Mouse (Mus musculus) right cerebral cortex, adult 18-20 months (tissue): Measurements from ENCODE around the gene Celsr1.
A peak's percentile ranks its signal among the peaks of the same experiment; 100 is the strongest.

Source experiments
- DNase-seq: peaks from one replicate; pipeline ENCODE4 v3.0.0; 2022; ENCODE audit warnings: mixed read lengths

Celsr1 gene

DNA sequence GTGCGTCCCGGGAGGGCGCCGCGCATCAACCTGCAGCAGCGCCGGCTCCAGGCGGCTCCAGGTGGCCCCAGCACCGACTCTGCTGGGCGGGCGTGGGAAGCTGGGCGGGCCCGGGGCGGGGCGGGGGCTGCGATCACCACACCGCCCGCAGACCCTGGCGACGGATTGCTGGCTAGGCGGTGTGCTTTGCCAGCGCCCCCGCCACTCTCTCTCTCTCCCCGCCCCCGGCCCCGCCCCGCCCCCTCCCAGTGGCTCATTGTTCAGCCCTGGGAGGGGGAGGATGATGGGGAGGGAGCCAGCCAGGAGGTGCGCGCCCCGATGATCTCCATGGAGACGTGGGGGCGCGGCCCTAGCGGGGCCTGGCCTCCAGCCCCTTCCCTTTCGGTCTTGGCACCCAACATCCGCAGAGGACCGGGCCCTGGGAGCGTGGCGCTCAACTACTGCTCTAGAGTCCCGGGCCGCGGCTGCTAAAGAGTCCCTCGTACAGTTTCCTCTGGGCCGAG lies 495 bp upstream of the Celsr1 start:
- no peak for DNase-seq

DNA sequence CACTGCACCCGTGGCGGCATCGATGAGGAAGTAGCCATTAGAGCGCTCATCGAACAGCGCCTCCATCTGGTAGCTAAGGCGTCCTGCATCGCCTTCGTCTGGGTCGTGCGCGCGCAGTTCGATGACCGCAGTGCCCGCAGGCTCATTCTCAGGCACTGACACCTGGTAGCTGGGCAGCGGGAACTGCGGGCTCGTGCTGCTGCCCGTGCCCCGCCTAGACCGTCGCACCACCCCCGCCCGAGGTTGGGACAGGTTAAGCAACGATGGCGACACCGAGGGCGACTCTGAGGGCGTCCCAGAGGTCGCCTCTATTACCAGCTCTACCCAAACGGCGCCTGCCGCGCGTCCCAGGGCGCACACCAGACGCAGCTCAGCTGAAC lies 776 bp downstream of the Celsr1 start:
- DNase-seq, result no peak

DNA sequence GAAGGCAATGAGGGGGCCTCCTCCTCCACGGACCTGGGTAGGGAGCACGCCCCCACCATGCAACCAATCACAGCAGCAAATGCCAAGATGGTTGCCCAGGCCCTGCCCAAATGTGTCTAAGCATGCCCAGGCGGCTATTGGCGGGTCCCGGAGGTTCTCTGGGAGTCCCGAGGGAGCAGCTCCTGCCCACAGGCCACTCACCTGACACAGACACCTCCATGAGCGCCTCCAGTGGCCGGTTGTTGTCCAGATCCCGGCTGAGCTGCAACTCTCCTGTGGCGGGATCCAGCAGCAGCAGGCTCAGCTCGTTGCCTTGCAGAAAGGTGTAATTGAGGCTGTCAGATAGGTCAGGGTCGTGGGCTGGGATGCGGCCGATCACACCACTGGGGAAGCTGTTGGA lies 3.6 kb downstream of the Celsr1 start:
- no peak for DNase-seq

DNA sequence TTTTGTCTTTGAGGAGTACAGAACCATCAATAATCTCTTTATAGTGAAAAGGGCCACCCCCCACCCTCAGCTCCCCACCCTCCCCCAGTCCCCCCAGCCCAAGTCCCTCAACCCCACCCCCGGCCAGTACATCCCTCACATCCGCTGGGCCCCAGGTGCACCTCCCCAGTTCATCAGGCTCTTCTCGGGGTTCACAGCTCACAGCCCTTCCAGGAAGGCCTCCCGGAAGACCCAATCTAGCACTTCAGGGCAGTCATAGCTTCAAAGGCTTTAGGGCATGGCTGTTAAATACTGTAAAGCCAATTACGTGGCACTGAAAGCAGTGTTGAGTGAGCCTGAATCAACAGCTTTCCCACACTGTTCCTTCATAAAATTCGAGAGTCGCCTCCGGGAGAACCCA lies 5.7 kb downstream of the Celsr1 start:
- DNase-seq, result no peak

DNA sequence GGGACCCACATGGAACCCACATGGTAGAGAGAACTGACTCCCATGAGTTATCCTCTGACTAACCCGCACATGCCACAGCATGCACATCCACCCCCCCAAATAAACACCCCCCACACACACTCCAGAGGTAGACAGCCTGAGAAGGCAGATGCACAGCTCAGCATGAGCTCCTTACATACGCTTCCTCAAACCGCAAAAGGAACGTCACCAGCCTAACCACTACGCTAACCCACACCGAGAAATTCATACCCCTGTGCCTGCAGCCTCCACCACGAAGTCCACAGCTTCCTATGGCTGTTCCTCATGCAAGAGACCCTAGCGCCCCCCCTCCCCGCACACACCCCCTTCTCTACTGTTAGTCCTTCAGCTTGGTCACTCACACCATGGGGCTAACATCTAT lies 11.6 kb downstream of the Celsr1 start:
- no peak for DNase-seq

DNA sequence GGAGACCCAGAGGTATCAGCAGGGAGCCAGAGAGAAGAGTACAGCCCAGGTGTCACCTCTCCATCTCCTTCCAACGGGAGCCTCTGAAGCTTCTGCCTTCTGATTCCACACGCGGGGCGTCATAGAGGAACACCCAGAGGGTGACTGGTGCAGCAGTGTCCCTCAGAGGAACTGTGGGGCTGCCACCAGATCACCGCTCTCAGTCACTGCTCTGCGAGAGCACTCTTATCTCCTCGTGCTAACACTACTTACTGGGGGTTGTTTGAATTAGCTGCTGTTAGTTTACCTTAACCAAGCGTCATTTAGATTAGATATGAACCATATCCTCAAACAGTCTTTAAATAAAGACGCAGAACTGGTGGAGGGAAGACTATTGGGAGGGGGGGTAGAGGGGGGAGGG lies 12.3 kb downstream of the Celsr1 start:
- no peak for DNase-seq

DNA sequence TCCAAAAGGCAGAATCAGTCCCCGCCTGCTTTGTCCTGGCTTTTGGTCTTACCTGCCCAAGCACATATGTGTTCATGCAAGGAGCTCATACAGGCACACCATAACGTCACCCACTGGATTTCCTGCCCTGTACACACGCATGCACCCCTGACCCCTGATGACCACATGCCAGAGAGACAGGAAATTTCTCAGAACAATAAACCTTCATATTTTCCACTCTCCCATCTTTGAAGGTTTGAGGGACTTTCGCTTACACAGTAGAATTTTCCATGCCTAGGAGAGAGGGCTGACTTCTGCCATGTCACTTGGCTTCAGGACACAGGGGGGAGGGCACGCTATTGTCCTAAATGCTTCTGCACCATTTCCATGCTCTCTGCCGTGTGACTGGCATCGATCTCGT lies 13.6 kb downstream of the Celsr1 start:
- no peak for DNase-seq

DNA sequence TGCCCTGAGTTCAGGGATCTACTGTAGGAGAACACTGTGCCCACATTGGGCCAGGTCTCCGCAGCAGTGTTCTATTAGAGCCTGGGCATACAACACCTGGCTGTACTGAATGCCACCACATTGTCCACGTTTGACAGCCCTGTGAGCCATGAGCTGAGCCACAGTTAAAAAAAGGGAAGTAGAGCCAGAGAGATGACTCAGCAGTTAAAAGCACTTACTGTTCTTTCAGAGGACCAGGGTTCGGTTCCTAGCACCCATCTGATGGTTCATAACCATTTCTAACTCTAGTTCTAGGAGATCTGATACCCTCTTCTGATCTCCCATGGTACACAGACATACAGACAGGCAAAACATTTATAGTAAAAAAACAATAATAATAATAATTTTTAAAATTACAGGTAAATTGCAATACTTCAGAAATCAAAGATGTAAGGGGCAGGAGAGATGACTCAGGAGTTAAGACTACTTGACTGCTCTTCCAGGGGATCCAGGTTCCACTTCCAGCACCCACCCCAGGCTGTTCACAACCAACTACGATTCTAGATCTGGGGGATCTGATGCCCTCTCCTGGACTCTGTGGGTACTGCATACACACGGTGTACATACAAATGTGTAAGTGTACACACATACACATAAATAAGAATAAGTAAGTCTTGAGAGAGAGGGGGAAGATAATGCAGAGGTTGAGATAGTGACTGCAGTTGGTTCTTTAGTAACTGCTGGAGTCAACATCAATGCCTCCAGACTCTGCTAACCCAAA lies 14.6 kb downstream of the Celsr1 start:
- no peak for DNase-seq

DNA sequence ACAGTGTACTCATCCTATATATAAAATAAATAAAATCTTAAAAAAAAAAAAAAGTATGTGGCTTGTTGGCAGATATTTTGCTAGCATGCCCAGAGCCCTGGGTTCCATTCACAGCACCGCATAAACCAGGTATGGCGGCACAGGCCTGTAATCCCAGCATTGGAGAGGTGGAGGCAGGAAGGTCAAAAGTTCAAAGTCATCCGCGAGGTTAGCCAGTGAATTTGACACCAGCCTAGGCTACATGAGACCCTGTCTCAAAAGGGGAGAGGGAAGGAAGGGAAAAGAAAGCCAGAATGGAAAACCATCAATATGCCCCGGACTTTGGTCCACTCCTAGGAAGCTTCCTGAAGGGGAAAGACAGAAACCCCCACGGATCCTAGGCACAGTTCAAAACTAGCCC lies 16.2 kb downstream of the Celsr1 start:
- DNase-seq, result no peak

DNA sequence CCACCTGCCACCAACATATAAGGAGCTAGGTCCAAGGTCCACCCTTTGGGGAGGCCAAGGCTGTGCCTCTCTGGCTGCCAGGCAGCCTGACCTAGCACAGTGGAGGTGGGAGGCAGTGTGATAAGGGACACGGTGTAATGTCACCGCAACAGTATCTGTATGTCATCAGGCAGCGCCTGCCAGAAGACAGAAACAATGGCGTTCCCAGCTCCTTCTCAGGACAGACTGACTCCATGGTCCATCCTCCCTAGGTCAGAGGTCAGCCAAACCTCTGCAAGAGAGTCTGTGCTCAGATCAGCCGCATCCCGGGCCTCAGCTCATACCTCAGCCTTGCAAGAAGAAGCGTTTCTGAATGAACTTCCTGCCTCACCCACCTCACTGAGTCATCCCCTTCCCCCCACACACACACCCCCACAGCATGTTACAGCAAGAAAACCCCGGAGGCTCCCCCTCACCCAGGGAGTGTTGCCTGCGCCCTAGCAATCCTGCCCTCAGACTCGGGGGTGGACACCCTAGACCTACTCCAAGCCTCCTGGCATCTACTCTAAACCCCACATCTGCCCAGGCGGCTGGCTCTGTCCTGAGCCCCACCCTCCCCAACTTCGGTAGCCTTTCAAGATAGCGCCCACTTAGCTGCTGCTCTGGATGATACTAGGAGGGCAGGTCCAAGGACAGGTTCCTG lies 17.6 kb downstream of the Celsr1 start:
- peak; percentile 52 for DNase-seq

DNA sequence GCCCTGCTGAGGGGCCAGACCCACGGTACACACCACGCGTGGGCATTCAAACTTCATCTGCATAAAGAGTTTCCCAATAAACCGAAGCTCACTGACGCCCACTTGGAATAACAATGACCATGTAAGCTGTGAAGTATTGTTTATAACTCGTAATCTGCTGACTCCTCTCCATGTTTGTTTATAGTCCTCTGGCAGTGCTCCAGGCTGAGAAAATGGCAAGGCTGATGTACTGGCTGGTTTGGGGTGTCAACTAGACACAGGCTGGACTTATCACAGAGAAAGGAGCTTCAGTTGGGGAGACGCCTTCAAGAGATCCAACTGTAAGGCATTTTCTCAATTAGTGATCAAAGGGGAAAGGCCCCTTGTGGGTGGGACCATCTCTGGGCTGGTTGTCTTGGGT lies 18.6 kb downstream of the Celsr1 start:
- DNase-seq, result no peak

DNA sequence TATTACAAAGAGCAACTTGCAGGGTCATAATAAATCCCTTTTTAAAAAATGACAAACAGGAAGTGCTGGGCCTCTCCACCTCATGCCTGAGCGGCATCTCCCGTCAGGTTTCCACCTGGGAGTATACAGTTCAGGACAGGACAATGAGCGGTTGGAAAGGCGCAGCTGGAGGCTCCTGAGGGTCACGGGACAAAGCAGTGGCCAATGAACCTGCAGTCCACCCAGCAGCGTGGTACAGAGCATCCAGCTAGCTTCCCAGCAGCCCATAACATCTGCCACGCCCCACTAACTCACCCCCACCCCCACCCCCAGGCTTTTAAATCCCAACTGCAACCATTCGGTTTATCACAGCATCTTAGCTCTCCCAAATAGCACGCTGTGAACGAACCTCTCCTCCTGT lies 19.9 kb downstream of the Celsr1 start:
- DNase-seq, result no peak

DNA sequence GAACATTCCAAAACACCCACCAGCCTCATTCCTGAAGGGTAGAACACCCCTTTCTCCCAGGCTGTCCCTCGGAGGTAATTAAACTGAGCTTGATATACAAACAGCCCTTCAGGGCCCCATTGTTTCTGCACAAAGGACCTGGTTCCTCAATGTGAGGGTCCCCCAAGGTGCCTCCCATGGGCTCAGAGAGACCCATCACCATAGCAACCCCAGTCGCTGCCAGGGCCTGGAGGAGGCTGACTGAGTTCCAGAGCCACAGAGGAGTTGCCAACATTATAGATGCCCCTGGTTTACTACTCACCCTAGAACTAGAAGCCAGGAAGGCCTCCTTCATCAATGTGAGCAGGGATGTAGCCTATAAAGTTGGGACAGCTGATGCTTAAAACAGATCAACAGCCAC lies 20.4 kb downstream of the Celsr1 start:
- DNase-seq, result no peak

DNA sequence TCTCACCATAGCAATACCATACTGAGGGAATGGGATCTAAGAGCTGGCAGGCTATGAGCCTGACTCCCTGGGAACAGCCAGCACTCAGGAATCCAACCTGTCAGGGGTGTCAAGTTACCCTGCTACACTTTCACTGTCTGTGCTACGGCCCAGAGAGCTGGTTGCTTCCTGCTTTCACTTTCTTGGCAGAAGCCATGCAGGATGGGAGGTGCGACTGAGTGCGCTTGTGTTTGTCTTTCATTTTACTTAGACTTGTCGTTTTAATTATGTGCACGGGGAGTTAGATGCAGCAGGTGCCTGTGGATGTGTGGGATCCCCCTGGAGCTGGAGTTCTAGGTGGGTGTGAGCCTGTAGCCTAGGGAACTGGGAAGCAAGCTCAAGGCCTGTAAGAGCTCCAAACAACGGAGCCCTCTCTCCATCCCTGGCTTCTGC lies 25.9 kb downstream of the Celsr1 start:
- peak; percentile 20 for DNase-seq

DNA sequence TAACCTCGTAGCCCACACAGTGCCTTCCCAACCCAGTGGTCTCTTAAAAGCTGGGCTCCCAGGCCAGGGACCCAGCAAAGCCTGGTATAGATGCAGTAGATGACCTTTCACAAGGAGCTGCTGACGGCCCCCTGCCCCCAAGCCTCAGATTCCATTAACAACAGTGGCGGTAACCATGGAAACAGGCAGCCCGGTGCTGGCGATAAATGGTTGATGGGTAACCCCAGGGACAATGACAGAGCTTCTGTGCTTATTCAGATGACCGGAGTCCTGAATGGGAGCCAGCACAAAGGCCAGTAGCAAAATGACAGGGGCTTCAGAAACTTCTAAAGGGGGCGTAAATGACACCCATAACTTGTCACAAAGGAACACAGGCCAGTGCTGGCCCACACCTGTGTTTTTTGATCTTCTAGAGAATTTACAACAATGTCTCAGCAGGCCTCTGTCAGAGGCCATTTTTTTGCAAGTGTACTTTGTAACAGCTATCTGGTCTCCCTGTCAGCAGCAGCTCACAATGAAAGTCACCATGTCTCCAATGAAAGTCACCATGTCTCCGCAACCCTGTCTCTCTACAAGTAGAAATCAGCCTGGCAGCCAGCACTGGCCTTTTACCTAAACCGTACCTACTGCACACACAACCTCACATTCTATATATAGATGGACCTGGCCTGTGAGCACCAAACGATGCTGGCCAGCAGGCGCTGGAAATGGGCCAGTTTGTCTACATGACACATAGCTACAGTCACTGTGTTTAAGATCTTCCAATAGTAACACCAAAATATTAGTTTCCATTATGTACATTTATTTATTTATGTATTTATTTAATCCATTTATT lies 27.7 kb downstream of the Celsr1 start:
- DNase-seq, result no peak

DNA sequence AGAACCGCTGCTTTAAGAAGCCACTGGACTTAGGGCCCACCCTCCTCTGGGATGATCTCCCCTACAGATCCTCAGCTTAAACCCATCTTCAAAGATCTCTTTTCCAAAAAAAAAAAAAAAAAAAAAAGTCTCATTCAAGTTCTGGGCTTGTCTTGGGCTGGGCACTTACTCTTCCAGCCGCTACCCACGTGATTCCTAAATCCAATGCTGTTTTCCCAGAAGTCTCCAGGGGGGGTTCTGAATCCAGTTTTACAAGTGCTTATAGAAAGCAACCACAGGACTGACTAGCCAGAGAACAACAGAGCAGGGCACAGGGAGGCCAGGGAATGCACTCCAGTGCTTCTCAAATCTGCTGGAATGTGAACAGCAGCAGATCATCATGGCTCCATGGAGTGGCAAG lies 29.5 kb downstream of the Celsr1 start:
- no peak for DNase-seq

DNA sequence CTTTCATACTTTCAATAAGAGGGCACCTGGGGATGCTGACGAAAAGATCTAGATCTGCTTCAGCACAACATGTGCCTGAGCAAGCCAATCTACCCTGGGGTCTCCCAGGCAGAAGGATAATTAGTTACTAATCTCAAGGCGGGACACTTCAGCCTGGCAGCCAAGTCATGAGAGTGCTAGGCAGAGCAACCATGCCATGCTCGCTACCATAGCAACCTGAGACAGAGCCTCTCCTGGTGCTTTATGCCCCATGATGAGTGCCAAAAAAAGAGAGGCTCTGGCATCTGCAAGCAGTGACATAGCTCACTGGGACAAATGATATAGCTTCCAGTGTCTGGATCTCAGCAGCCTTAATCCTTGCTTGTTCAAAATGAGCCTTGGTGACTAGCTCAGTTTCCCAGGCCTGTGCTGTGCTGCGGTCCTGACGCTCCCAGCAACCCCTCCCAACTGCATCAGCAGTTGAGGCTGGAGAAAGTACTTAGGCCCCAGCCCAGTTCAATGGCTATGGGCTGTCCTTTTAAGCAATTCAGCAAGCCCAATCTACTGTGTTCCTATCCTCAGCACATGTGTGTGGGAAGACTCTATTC lies 32.8 kb downstream of the Celsr1 start:
- peak; percentile 30 for DNase-seq

DNA sequence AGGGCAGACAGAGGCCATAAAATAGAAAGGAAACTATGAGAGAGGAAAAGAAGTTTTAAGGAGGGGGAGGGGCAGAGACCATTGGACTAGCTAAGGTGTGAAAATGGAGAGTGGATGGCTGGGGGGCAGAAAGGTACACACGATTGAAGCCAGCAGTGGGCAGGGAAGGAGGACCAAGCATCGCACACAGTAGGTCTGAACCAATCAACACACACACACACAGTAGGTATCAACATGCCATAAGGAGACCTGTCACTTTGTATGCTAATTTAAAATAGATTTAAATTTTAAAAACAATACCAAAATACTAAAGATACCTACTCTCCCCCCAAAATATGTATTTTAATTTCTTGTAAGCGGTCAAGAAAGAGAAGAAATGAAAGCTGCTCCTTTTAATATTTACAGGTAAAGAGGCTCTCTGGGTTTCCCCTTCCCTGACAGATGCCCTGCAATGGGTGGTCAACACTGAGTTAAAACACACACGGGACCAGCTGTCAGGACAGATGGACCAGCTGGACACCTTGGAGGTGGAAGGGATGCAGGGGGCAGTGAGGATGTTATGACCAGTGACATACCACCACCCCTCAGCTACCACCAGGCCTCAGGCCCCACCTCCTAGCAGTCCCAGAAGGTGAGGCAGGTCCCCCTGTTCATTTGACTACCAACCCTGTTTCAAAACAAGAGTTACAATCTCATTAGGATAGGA lies 34.9 kb downstream of the Celsr1 start:
- DNase-seq, result no peak

DNA sequence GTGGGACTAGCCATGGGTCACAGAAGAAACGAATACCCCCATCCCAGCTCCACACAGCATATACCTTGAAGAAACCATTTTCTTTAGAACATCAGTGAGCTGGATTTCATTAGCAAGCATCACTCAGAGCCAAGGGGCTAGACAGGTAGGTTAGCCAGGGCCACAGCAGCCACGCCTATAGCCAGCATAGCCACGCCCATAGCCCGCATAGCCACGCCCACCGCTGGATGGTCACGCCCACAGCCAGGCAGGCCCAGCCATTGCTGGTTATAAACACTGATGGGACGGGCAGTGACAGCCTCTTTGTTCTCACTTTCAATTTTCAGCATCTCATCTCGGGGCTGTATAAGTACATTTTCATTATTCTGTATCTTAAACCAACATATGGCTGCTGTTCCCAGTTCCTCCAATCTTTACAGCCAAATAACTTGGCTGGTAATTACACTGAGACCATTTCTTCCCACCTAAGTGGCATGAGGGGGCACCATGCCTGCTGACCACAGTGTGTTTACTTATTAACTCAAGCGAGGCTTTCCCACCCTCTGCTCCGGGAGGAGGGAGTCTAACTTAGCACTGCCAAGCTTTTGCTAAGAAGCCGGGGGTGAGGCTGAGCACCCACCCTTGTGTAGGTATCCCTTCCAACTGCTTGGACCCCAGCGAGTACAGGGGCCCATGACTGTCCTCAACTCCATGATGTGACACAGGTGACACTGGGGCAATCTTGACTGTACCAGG lies 37.4 kb downstream of the Celsr1 start:
- DNase-seq, result no peak

DNA sequence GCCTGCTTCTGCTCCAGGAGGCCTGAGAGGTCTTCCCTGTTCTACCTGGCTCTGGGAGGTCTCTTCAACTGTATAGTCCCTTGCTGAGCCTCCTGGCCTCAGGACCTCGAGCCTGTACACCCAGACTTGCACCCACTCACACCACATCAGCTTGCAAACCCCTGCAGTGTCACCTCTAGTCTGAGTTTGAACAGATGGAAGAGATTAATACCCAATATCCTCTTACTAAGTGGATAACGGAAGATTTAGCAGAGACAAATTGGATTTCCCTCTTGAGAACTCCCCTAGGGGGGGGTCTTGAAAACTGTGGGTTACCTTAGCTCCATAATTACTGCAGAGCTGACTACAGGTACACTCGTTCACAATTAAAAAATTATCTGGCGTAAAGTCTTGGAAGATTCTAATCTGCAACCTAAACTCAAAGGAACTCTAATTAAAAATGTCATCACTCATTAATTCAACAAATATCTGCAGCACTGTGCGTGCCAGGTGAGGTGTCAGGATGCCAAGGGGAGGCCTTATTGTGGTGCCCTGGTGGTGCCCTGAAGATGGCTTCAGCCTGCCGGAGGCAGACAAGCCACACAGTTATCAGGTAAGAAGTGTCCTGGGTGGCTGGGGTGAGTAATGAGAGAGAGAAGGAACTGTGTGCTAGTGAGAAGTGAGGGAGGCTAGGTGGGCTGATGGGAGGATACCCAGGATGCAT lies 38.5 kb downstream of the Celsr1 start:
- no peak for DNase-seq

DNA sequence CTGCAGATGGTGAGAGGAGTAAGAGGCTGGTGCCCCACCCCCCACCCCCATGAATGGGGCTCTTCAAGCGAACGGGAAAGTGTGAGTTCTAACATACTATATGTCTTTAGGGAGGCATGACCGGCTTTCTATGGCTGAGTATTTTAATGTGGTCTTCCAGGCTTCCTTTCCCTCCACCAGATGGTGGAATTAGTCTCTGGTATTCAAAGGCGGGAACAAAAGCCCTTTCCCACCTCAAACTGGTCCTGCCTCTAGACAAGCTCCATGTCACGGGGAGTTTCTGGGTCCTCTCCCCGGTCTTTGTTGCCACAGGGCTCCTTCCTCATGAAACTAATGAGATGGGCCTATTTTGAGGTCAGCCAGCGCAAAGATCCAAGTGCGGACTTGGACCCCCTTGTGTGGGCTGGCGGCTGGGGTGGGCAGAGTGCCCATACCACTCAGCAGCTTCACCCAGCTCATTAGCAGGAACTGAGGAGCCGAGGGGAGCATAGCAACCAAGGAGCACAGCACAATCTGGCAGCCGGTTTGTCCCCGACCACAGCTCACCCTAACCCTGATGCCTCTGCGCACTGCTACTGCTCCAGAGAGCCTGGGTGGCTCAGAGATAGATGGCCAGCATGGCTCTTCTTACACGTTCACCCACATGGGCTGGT lies 39.5 kb downstream of the Celsr1 start:
- peak; percentile 45 for DNase-seq
